Mouse (Mus musculus) midbrain, embryonic 15.5 days (tissue): Measurements from ENCODE around the gene Slc30a5. TPM values are rescaled to one million over a fixed set of nuclear protein-coding genes. Genes with fewer than 3 reads are reported as not detected.

Source experiments
- polyA plus RNA-seq: library from polyadenylated mRNA; unstranded; fragments of >200 nt; fragmentation: Nextera tagmentation; extraction: Ambion mirVana; gene quantifications from 2 replicates; pipeline ENCODE4 v1.2.1, GENCODE M21; 2015

Slc30a5 gene
- polyA plus RNA-seq, 1 experiment from 2014 or later = 32.7 TPM

Other genes starting within 250 kb of the Slc30a5 start
- gene Marveld2, start 216.5 kb downstream of the Slc30a5 start, polyA plus RNA-seq = 2.3 and 2.7 TPM in 2 replicates
- gene Ak6, start 182.4 kb downstream of the Slc30a5 start, polyA plus RNA-seq = 299 and 307 TPM in 2 replicates
- gene Rad17, start 182.4 kb downstream of the Slc30a5 start, polyA plus RNA-seq = 17.0 and 17.1 TPM in 2 replicates
- gene Taf9, start 181.8 kb downstream of the Slc30a5 start, polyA plus RNA-seq = 25.1 and 30.6 TPM in 2 replicates
- 1.2 and 2.1 TPM in 2 replicates for gene Ccdc125, start 163.7 kb downstream of the Slc30a5 start, polyA plus RNA-seq
- 41.6 and 42.7 TPM in 2 replicates for gene Cdk7, start 102.5 kb downstream of the Slc30a5 start, polyA plus RNA-seq
- 119 and 125 TPM in 2 replicates for gene Mrps36, start 88.8 kb downstream of the Slc30a5 start, polyA plus RNA-seq
- 5.4 and 5.8 TPM in 2 replicates for gene Cenph, start 57.5 kb downstream of the Slc30a5 start, polyA plus RNA-seq
- gene Ccnb1, start 46.9 kb downstream of the Slc30a5 start, polyA plus RNA-seq = 30.9 and 44.5 TPM in 2 replicates